Mouse (Mus musculus): ENCODE data around the gene Tdgf1. TPM values are rescaled to one million over a fixed set of nuclear protein-coding genes. Genes with fewer than 3 reads are reported as not detected.

The Tdgf1 gene
- total and polyA plus RNA-seq, 3 experiments, result not detected

GRCm38 (mm10) chr9:110985951-110986350 is 40.0 kb upstream of the Tdgf1 start:
- H3K27ac ChIP-seq (ENCODE audit: control insufficient read depth, low read depth, low read length), result no peak overlapping the region
- H3K9ac ChIP-seq (ENCODE audit: control insufficient read depth, low read depth, low read length, poor library complexity, severe bottlenecking), result no peak overlapping the region
- no peaks in the 10 kb centered on the region for H3K4me1 ChIP-seq (ENCODE audit: control insufficient read depth in 1 of 2, insufficient read depth in 2 of 2, low read length in 2 of 2)
- DNase-seq (ENCODE audit: low read depth, low spot score), result no peak
- H3K9me3 ChIP-seq (replicated peaks; ENCODE audit: insufficient read depth, low read length), result no peaks in the 10 kb centered on the region
- H3K27me3 ChIP-seq (ENCODE audit: control insufficient read depth in 1 of 2, insufficient read depth in 2 of 2, low read length in 2 of 2), result no peaks in the 10 kb centered on the region
- no peaks in the 10 kb centered on the region for H3K79me2 ChIP-seq (ENCODE audit: control insufficient read depth, insufficient read depth, low read length, poor library complexity)
- no peak overlapping the region for H3K4me3 ChIP-seq (ENCODE audit: control insufficient read depth in 1 of 2, insufficient read depth in 1 of 2, low read depth in 2 of 2, low read length in 2 of 2)
- no peak for TF ChIP-seq MEF2A (IDR thresholded peaks at IDR 0.05; ENCODE audit: extremely low read depth, insufficient replicate concordance, low read depth, low read length, poor library complexity, severe bottlenecking)
- no peak for TF ChIP-seq POLR2AphosphoS2 (IDR thresholded peaks at IDR 0.05; ENCODE audit: low read length)
- no peak for TF ChIP-seq RCOR1 (IDR thresholded peaks at IDR 0.05; ENCODE audit: low read depth, low read length)
- TF ChIP-seq POLR2A (IDR thresholded peaks at IDR 0.05; ENCODE audit: control insufficient read depth in 1 of 2, insufficient read depth in 1 of 2, low read depth in 1 of 2, low read length in 2 of 2, poor library complexity in 1 of 2), result no peak
- TF ChIP-seq SMC3 (IDR thresholded peaks at IDR 0.05; ENCODE audit: low read depth, low read length), result no peak
- TF ChIP-seq ZKSCAN1 (IDR thresholded peaks at IDR 0.05; ENCODE audit: low read depth, low read length), result no peak
- no peak for TF ChIP-seq TBP (IDR thresholded peaks at IDR 0.05; ENCODE audit: low read depth, low read length)
- TF ChIP-seq UBTF (IDR thresholded peaks at IDR 0.05; ENCODE audit: borderline replicate concordance, insufficient read depth, low read depth, low read length), result no peak
- TF ChIP-seq CHD2 (IDR thresholded peaks at IDR 0.05; ENCODE audit: low read length), result no peak
- TF ChIP-seq BHLHE40 (IDR thresholded peaks at IDR 0.05; ENCODE audit: borderline replicate concordance, low read depth, low read length), result no peak
- no peak for TF ChIP-seq CHD1 (IDR thresholded peaks at IDR 0.05; ENCODE audit: low read depth, low read length)
- no peak for TF ChIP-seq ETS1 (IDR thresholded peaks at IDR 0.05; ENCODE audit: low read depth, low read length)
- no peak for TF ChIP-seq KAT2A (conservative IDR thresholded peaks at IDR 0.05; ENCODE audit: low read depth, low read length)
- no peak for TF ChIP-seq MAX (IDR thresholded peaks at IDR 0.05; ENCODE audit: low read length)
- TF ChIP-seq HCFC1 (IDR thresholded peaks at IDR 0.05; ENCODE audit: low read depth, low read length), result no peak
- no peak for TF ChIP-seq POLR2AphosphoS5 (IDR thresholded peaks at IDR 0.05; ENCODE audit: borderline replicate concordance, low read depth, low read length)
- H3K36me3 ChIP-seq (ENCODE audit: control insufficient read depth in 1 of 2, insufficient read depth in 2 of 2, low read length in 2 of 2), result no peaks in the 10 kb centered on the region

GRCm38 (mm10) chr9:110985541-110985940 is 39.6 kb upstream of the Tdgf1 start:
- H3K27me3 ChIP-seq (ENCODE audit: control insufficient read depth in 1 of 2, insufficient read depth in 2 of 2, low read length in 2 of 2), result no peaks in the 10 kb centered on the region
- TF ChIP-seq TAL1 (IDR thresholded peaks at IDR 0.05; ENCODE audit: low read length) (no peak), POLR2A (IDR thresholded peaks at IDR 0.05; ENCODE audit: control insufficient read depth in 1 of 2, insufficient read depth in 1 of 2, low read depth in 1 of 2, low read length in 2 of 2, poor library complexity in 1 of 2) (no peak), HCFC1 (IDR thresholded peaks at IDR 0.05; ENCODE audit: low read depth, low read length) (no peak), ZKSCAN1 (IDR thresholded peaks at IDR 0.05; ENCODE audit: low read depth, low read length) (no peak), NRF1 (IDR thresholded peaks at IDR 0.05; ENCODE audit: insufficient read depth, low read depth, low read length, poor library complexity, severe bottlenecking) (no peak), ELF1 (IDR thresholded peaks at IDR 0.05; ENCODE audit: low read depth, low read length) (no peak), GABPA (IDR thresholded peaks at IDR 0.05; ENCODE audit: low read depth, low read length) (no peak), USF2 (IDR thresholded peaks at IDR 0.05; ENCODE audit: borderline replicate concordance in 1 of 2, insufficient read depth in 1 of 2, low read depth in 1 of 2, low read length in 2 of 2) (no peak), MAZ (IDR thresholded peaks at IDR 0.05; ENCODE audit: low read depth, low read length) (no peak), MEF2A (IDR thresholded peaks at IDR 0.05; ENCODE audit: extremely low read depth, insufficient replicate concordance, low read depth, low read length, poor library complexity, severe bottlenecking) (no peak), ETS1 (IDR thresholded peaks at IDR 0.05; ENCODE audit: low read depth, low read length) (no peak)
- no peaks in the 10 kb centered on the region for H3K36me3 ChIP-seq (ENCODE audit: control insufficient read depth in 1 of 2, insufficient read depth in 2 of 2, low read length in 2 of 2)
- H3K9me3 ChIP-seq (replicated peaks; ENCODE audit: insufficient read depth, low read length), result no peaks in the 10 kb centered on the region
- no peak for DNase-seq (ENCODE audit: low read depth, low spot score)
- H3K79me2 ChIP-seq (ENCODE audit: control insufficient read depth, insufficient read depth, low read length, poor library complexity), result no peaks in the 10 kb centered on the region
- H3K4me1 ChIP-seq (ENCODE audit: control insufficient read depth in 1 of 2, insufficient read depth in 2 of 2, low read length in 2 of 2), result no peaks in the 10 kb centered on the region
- H3K4me3 ChIP-seq (ENCODE audit: control insufficient read depth in 1 of 2, insufficient read depth in 1 of 2, low read depth in 2 of 2, low read length in 2 of 2), result no peak overlapping the region
- no peak overlapping the region for H3K9ac ChIP-seq (ENCODE audit: control insufficient read depth, low read depth, low read length, poor library complexity, severe bottlenecking)
- no peak overlapping the region for H3K27ac ChIP-seq (ENCODE audit: control insufficient read depth, low read depth, low read length)

Data from MEL (cell line).